Mouse (Mus musculus) forebrain, embryonic 14.5 days (tissue): ENCODE results near the gene Nav2. TPM values are rescaled to one million over a fixed set of nuclear protein-coding genes. Genes with fewer than 3 reads are reported as not detected.

Source experiments
- ATAC-seq: fragments of 200-750 bp; cut with Nextera tagmentation; 2 replicates; pipeline ENCODE4 v1.8.0; 2017; ENCODE audit warnings: mild to moderate bottlenecking, moderate library complexity
- DNase-seq: peaks from one replicate; pipeline ENCODE4 v3.0.0-alpha.2; 2015; ENCODE audit warnings: low spot score
- H3K27ac ChIP-seq: fragments of 300-500 bp; sonication (generic); 2 replicates; pipeline ENCODE4 v1.5.1; 2014; ENCODE audit warnings: low read depth, mild to moderate bottlenecking, control low read depth, low read length, moderate library complexity
- H3K27me3 ChIP-seq: fragments of 300-500 bp; sonication (generic); replicated peaks from 2 replicates; pipeline ENCODE4 v1.6.1; 2014; ENCODE audit warnings: low read length, control low read depth, mixed read lengths; ENCODE audit not compliant: control insufficient read depth, insufficient read depth
- H3K36me3 ChIP-seq: fragments of 300-500 bp; sonication (generic); 2 replicates; pipeline ENCODE4 v1.6.1; 2014; ENCODE audit warnings: low read length, control low read depth; ENCODE audit not compliant: control insufficient read depth, insufficient read depth
- H3K4me1 ChIP-seq: fragments of 300-500 bp; sonication (generic); 2 replicates; pipeline ENCODE4 v1.6.1; 2014; ENCODE audit warnings: antibody characterized with exemption, low read length, control low read depth; ENCODE audit not compliant: control insufficient read depth, insufficient read depth
- H3K4me2 ChIP-seq: fragments of 300-500 bp; sonication (generic); 2 replicates; pipeline ENCODE4 v1.6.1; 2014; ENCODE audit warnings: mild to moderate bottlenecking, control low read depth, low read length
- H3K4me3 ChIP-seq: fragments of 300-500 bp; sonication (generic); 2 replicates; pipeline ENCODE4 v1.5.1; 2014; ENCODE audit warnings: low read depth, low read length, control low read depth
- H3K9ac ChIP-seq: fragments of 300-500 bp; sonication (generic); 2 replicates; pipeline ENCODE4 v1.6.1; 2014; ENCODE audit warnings: mild to moderate bottlenecking, low read length, control low read depth, moderate library complexity
- H3K9me3 ChIP-seq: fragments of 300-500 bp; sonication (generic); replicated peaks from 2 replicates; pipeline ENCODE4 v1.6.1; 2016; ENCODE audit warnings: low read length, control low read depth, mixed read lengths; ENCODE audit not compliant: control insufficient read depth
- whole genome bisulfite sequencing: fragments of 180-500 bp; shearing (Covaris S2); extraction: QIAGEN DNeasy Blood & Tissue Kit; methylation state at CpG from one replicate; pipeline ENCODE4 v1.1.7; 2014; 5-methylcytosine and 5-hydroxymethylcytosine counted together
- polyA plus RNA-seq: library from polyadenylated mRNA; unstranded; fragments of >200 nt; fragmentation: Nextera tagmentation; extraction: Ambion mirVana; gene quantifications from 2 replicates; pipeline ENCODE4 v1.2.1, GENCODE M21; 2014

Nav2 gene
- polyA plus RNA-seq, 1 experiment from 2014 or later: 6.3 TPM

DNA sequence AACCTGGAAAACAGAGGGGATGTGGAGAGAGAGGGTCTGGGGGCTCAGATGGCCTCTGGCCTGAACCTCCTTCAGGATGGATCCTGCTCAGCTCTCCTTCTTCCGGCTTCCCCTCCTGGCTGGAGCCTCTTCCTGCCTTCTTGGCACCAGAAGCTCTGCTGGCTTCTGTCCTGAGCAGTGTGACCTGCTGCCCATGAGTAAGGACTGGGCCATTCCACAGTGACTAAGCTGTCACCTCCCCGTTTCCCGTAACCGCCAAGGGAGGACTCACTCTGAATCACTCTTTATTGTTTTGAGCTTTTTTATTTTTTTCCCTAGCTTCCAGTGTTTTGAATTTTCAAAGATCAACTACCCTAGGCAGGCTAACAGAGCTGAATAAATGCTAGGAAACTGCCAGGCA lies 304.5 kb downstream of the Nav2 start:
- WGBS: 71% methylated on average over 4 of the region's 4 CpGs
- Histone ChIP-seq H3K27ac (no peak overlapping the region), H3K4me1 (no peaks in the 10 kb centered on the region), H3K9me3 (no peaks in the 10 kb centered on the region), H3K9ac (no peak overlapping the region), H3K4me3 (no peak overlapping the region), H3K4me2 (no peak overlapping the region), H3K36me3 (no peaks in the 10 kb centered on the region), H3K27me3 (no peaks in the 10 kb centered on the region)
- ATAC-seq (no peak), DNase-seq (no peak)

DNA sequence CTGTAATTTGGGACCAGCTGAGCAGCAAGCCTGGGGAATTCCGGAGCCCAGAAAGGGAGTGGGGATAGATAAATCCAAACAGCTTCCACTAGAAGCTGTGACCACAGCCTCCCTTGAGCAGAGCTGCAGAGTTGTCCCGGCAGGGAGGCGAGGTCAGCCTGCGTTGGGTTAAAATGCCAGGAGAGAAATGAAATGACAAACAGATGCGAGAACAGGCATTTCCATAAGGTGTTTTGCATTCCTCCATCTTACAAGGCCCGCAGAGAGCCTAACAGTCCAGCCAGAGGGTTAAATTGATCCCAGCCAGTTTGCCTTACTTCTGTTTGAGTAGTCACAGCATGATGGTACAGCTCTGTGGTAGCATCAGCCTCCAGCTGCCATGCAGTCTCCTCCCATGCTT lies 309.3 kb downstream of the Nav2 start:
- no peaks in the 10 kb centered on the region for H3K27me3 ChIP-seq
- WGBS: 83% methylated on average over 6 of the region's 6 CpGs
- no peak overlapping the region for H3K4me3 ChIP-seq
- ATAC-seq (no peak), DNase-seq (no peak)
- H3K9ac ChIP-seq: no peak overlapping the region
- no peaks in the 10 kb centered on the region for H3K36me3 ChIP-seq
- no peaks in the 10 kb centered on the region for H3K4me1 ChIP-seq
- no peak overlapping the region for H3K27ac ChIP-seq
- H3K4me2 ChIP-seq: no peak overlapping the region
- H3K9me3 ChIP-seq: no peaks in the 10 kb centered on the region

GRCm38 (mm10) chr7:49225741-49226140 lies 317.2 kb downstream of the Nav2 start:
- ATAC-seq (no peak), DNase-seq (no peak)
- Histone ChIP-seq H3K9me3 (no peaks in the 10 kb centered on the region), H3K36me3 (no peaks in the 10 kb centered on the region), H3K4me1 (no peaks in the 10 kb centered on the region), H3K4me2 (no peak overlapping the region), H3K4me3 (no peak overlapping the region), H3K9ac (no peak overlapping the region), H3K27ac (no peak overlapping the region), H3K27me3 (no peaks in the 10 kb centered on the region)
- 85% methylated on average over 5 of the region's 5 CpGs for WGBS

DNA sequence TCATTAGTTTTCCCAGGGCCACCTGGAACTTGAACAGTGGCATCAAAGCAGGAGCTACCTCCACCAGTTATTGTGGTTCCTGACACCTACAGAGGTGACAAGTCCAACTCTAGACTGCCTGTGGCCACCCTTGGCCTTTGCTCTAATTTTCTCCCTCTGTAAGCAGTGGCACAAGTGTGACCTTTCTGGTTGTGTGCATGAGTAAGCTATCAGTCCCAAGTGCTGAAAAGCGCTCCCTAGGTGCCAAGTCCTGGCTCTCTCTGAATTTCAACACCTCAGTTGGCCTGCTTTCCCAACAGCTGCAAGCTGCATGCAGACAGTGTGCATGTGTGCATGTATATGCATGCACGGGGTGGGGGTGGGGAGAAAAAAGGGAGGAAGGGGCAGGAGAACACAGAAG lies 324.5 kb downstream of the Nav2 start:
- DNase-seq: no peak
- no peak overlapping the region for H3K4me2 ChIP-seq
- no peaks in the 10 kb centered on the region for H3K9me3 ChIP-seq
- no peak overlapping the region for H3K4me3 ChIP-seq
- no peaks in the 10 kb centered on the region for H3K36me3 ChIP-seq
- H3K4me1 ChIP-seq: no peaks in the 10 kb centered on the region
- ATAC-seq: no peak
- H3K27ac ChIP-seq: no peak overlapping the region
- 86% methylated on average over 2 of the region's 2 CpGs for WGBS
- H3K27me3 ChIP-seq: no peaks in the 10 kb centered on the region
- H3K9ac ChIP-seq: no peak overlapping the region

DNA sequence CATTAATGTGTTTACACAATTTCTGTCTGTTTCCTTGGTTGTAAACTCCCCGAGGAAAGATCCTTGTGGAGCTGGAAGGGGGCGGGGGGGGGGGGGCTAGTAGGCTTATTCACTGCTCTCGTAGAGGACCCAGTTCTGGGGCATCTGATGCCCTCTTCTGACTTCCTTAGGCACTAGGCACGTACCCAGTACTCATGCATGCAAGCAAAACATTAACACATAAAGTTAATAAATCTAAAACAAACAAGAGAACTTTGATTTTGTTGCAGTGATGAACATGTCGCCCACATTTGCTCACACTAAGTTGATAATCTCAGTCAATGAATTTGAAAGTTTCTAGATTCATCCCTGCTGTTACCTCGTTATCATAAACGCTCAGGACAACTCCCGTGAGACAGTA lies 325.8 kb downstream of the Nav2 start:
- Histone ChIP-seq H3K27ac (no peak overlapping the region), H3K4me1 (no peaks in the 10 kb centered on the region), H3K36me3 (no peaks in the 10 kb centered on the region), H3K9me3 (no peaks in the 10 kb centered on the region), H3K4me2 (no peak overlapping the region), H3K27me3 (no peaks in the 10 kb centered on the region), H3K9ac (no peak overlapping the region), H3K4me3 (no peak overlapping the region)
- ATAC-seq: no peak
- DNase-seq: no peak
- WGBS: 84% methylated on average over 8 of the region's 8 CpGs

DNA sequence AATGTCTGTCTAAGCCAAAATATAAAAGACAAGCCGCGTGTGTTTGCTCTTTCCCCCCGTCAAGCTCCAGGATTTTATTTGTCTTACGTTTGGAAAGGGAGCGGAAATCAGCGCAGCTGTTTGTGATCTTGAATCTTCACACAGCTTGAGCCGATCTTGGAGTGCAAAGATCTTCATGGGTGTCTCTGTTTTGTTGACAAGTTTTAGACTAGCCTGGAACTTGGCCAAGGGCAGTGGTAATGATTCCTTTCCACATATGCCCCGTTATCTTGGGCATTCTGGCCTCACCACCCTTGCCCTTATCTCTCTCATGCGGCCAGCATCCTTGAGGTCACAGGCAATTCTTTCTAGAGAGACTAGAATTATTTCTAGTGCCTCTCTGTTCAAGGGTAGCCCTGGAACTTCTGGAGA lies 326.8 kb downstream of the Nav2 start:
- Histone ChIP-seq H3K4me3 (no peak overlapping the region), H3K36me3 (no peaks in the 10 kb centered on the region), H3K27ac (no peak overlapping the region), H3K9ac (no peak overlapping the region), H3K4me2 (no peak overlapping the region), H3K4me1 (no peaks in the 10 kb centered on the region), H3K27me3 (no peaks in the 10 kb centered on the region), H3K9me3 (no peaks in the 10 kb centered on the region)
- ATAC-seq (no peak), DNase-seq (no peak)
- 71% methylated on average over 9 of the region's 9 CpGs for WGBS

DNA sequence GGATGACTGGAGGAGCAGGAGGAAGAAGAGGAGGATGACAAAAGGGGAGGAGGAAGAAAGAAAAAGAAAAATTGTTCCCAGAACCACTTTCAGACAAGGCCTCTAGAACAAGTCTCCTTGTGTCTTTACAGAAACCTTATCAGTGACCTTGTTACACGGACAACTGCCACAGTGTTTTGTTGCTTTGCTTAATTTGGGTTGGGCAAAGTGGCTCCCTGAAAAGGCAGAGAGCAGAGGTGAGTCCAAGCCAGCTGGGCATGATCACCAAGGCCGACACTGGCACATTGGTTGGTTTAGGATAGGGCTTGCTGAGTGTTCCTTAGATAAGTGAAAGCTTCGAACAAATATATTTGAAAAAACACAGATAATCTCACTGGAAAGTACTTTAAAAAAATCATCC lies 327.3 kb downstream of the Nav2 start:
- Histone ChIP-seq H3K36me3 (no peaks in the 10 kb centered on the region), H3K4me1 (no peaks in the 10 kb centered on the region), H3K27me3 (no peaks in the 10 kb centered on the region), H3K4me2 (no peak overlapping the region), H3K27ac (no peak overlapping the region), H3K9ac (no peak overlapping the region), H3K4me3 (no peak overlapping the region), H3K9me3 (no peaks in the 10 kb centered on the region)
- no peak for ATAC-seq
- WGBS: 75% methylated on average over 3 of the region's 3 CpGs
- no peak for DNase-seq

GRCm38 (mm10) chr7:49240461-49240860 lies 331.9 kb downstream of the Nav2 start:
- Histone ChIP-seq H3K4me3 (no peak overlapping the region), H3K9ac (no peak overlapping the region), H3K4me2 (no peak overlapping the region), H3K27me3 (0 out of 2 replicates have a peak, but pooled peaks cover 6% of the 10 kb centered on the region), H3K27ac (no peak overlapping the region), H3K4me1 (0 out of 2 replicates have a peak, but pooled peaks cover 5% of the 10 kb centered on the region), H3K36me3 (no peaks in the 10 kb centered on the region), H3K9me3 (no peaks in the 10 kb centered on the region)
- 90% methylated on average over 7 of the region's 7 CpGs for WGBS
- DNase-seq: no peak
- no peak for ATAC-seq

- no peak overlapping the region for H3K9ac ChIP-seq
- no peak overlapping the region for H3K4me3 ChIP-seq
- H3K9me3 ChIP-seq: no peaks in the 10 kb centered on the region
- DNase-seq (no peak), ATAC-seq (no peak)
- no peak overlapping the region for H3K27ac ChIP-seq
- WGBS: 55% methylated on average over 3 of the region's 3 CpGs
- H3K27me3 ChIP-seq: 0 out of 2 replicates have a peak, but pooled peaks cover 6% of the 10 kb centered on the region
- no peak overlapping the region for H3K4me2 ChIP-seq
- H3K4me1 ChIP-seq: 0 out of 2 replicates have a peak, but pooled peaks cover 5% of the 10 kb centered on the region
- no peaks in the 10 kb centered on the region for H3K36me3 ChIP-seq
Observed at GRCm38 (mm10) chr7:49241229-49241751, 332.8 kb downstream of the Nav2 start.
